Mouse (Mus musculus) kidney, embryonic 16.5 days (tissue): ENCODE data around the gene Arl8a. TPM values are rescaled to one million over a fixed set of nuclear protein-coding genes. Genes with fewer than 3 reads are reported as not detected.
"Not testable (repeated sequence)": the region's sequence is repeated elsewhere in the genome, so short reads cannot be mapped to it uniquely, and the experiment has no call there.

ENCODE experiments used
- ATAC-seq: fragments of 200-750 bp; cut with Nextera tagmentation; 2 replicates; pipeline ENCODE4 v1.8.0; 2017; ENCODE audit warnings: moderate TSS enrichment; ENCODE audit not compliant: low FRiP score, low TSS enrichment
- H3K27ac ChIP-seq: fragments of 300-500 bp; sonication (generic); 2 replicates; pipeline ENCODE4 v1.5.1; 2014; ENCODE audit warnings: low read length
- H3K27me3 ChIP-seq: fragments of 300-500 bp; sonication (generic); 2 replicates; pipeline ENCODE4 v1.6.1; 2014; ENCODE audit warnings: low read length, control low read depth, mixed read lengths; ENCODE audit not compliant: insufficient read depth
- H3K36me3 ChIP-seq: fragments of 300-500 bp; sonication (generic); 2 replicates; pipeline ENCODE4 v1.6.1; 2014; ENCODE audit warnings: low read length, control low read depth, mixed read lengths; ENCODE audit not compliant: insufficient read depth
- H3K4me1 ChIP-seq: fragments of 300-500 bp; sonication (generic); 2 replicates; pipeline ENCODE4 v1.6.1; 2014; ENCODE audit warnings: low read length, control low read depth, mixed read lengths; ENCODE audit not compliant: insufficient read depth
- H3K4me2 ChIP-seq: fragments of 300-500 bp; sonication (generic); replicated peaks from 2 replicates; pipeline ENCODE4 v1.6.1; 2014; ENCODE audit warnings: low read depth, low read length
- H3K4me3 ChIP-seq: fragments of 300-500 bp; sonication (generic); 2 replicates; pipeline ENCODE4 v1.5.1; 2014; ENCODE audit warnings: mild to moderate bottlenecking, low read length
- H3K9ac ChIP-seq: fragments of 300-500 bp; sonication (generic); replicated peaks from 2 replicates; pipeline ENCODE4 v1.6.1; 2014; ENCODE audit warnings: low read length
- H3K9me3 ChIP-seq: fragments of 300-500 bp; sonication (generic); 2 replicates; pipeline ENCODE4 v1.6.1; 2016; ENCODE audit warnings: low read length, control low read depth
- WGBS: fragments of 180-500 bp; shearing (Covaris S2); extraction: QIAGEN DNeasy Blood & Tissue Kit; methylation state at CpG from one replicate; pipeline ENCODE4 v1.1.7; 2014; 5-methylcytosine and 5-hydroxymethylcytosine counted together
- polyA plus RNA-seq: library from polyadenylated mRNA; unstranded; fragments of >200 nt; fragmentation: Nextera tagmentation; extraction: Ambion mirVana; gene quantifications from 2 replicates; pipeline ENCODE4 v1.2.1, GENCODE M21; 2015

The Arl8a gene
- polyA plus RNA-seq, 1 experiment from 2014 or later, result 46.7 TPM

GRCm38 (mm10) chr1:135178863-135179262 is 32.2 kb downstream of the Arl8a start:
- H3K9ac ChIP-seq, result no peak overlapping the region
- 0 out of 2 replicates have a peak, but pooled peaks cover 10% of the 10 kb centered on the region for H3K4me1 ChIP-seq
- H3K27me3 ChIP-seq, result no peaks in the 10 kb centered on the region
- no peak overlapping the region for H3K4me2 ChIP-seq
- no peak overlapping the region for H3K4me3 ChIP-seq
- H3K27ac ChIP-seq, result no peak overlapping the region
- 78% methylated on average over 7 of the region's 7 CpGs for WGBS
- H3K9me3 ChIP-seq, result no peaks in the 10 kb centered on the region
- no peak for ATAC-seq
- no peaks in the 10 kb centered on the region for H3K36me3 ChIP-seq

- no peaks in the 10 kb centered on the region for H3K36me3 ChIP-seq
- H3K4me1 ChIP-seq, result 0 out of 2 replicates have a peak, but pooled peaks cover 10% of the 10 kb centered on the region
- H3K9me3 ChIP-seq, result no peaks in the 10 kb centered on the region
- 70% methylated on average over 10 of the region's 10 CpGs for WGBS
- no peak overlapping the region for H3K9ac ChIP-seq
- no peak overlapping the region for H3K4me2 ChIP-seq
- no peak overlapping the region for H3K27ac ChIP-seq
- no peaks in the 10 kb centered on the region for H3K27me3 ChIP-seq
- H3K4me3 ChIP-seq, result no peak overlapping the region
- no peak; the same call in 1 of the 2 replicates for ATAC-seq
These were observed 34.2 kb downstream of the Arl8a start for GRCm38 (mm10) chr1:135180830-135181229.

GRCm38 (mm10) chr1:135181275-135181674 is 34.7 kb downstream of the Arl8a start:
- Histone ChIP-seq H3K4me3 (no peak overlapping the region), H3K4me1 (0 out of 2 replicates have a peak, but pooled peaks cover 10% of the 10 kb centered on the region), H3K9ac (no peak overlapping the region), H3K4me2 (no peak overlapping the region), H3K9me3 (no peaks in the 10 kb centered on the region), H3K27ac (no peak overlapping the region), H3K36me3 (no peaks in the 10 kb centered on the region), H3K27me3 (no peaks in the 10 kb centered on the region)
- ATAC-seq, result no peak
- 62% methylated on average over 4 of the region's 4 CpGs for WGBS

- no peaks in the 10 kb centered on the region for H3K36me3 ChIP-seq
- H3K27me3 ChIP-seq, result no peaks in the 10 kb centered on the region
- H3K27ac ChIP-seq, result no peak overlapping the region
- 0 out of 2 replicates have a peak, but pooled peaks cover 10% of the 10 kb centered on the region for H3K4me1 ChIP-seq
- no peak for ATAC-seq
- no peaks in the 10 kb centered on the region for H3K9me3 ChIP-seq
- WGBS, result 79% methylated on average over 8 of the region's 8 CpGs
- H3K4me3 ChIP-seq, result no peak overlapping the region
- no peak overlapping the region for H3K4me2 ChIP-seq
- no peak overlapping the region for H3K9ac ChIP-seq
These were observed 35.4 kb downstream of the Arl8a start for GRCm38 (mm10) chr1:135181880-135182623.

GRCm38 (mm10) chr1:135182975-135183374 is 36.4 kb downstream of the Arl8a start:
- Histone ChIP-seq H3K27me3 (no peaks in the 10 kb centered on the region), H3K9ac (no peak overlapping the region), H3K4me3 (no peak overlapping the region), H3K36me3 (no peaks in the 10 kb centered on the region), H3K27ac (no peak overlapping the region), H3K9me3 (no peaks in the 10 kb centered on the region), H3K4me1 (0 out of 2 replicates have a peak, but pooled peaks cover 10% of the 10 kb centered on the region), H3K4me2 (no peak overlapping the region)
- peak; percentile 55; the same call in 1 of the 2 replicates for ATAC-seq
- WGBS, result 72% methylated on average over 3 of the region's 3 CpGs

- peak; percentile 36; the same call in 1 of the 2 replicates for ATAC-seq
- Histone ChIP-seq H3K27me3 (no peaks in the 10 kb centered on the region), H3K4me1 (0 out of 2 replicates have a peak, but pooled peaks cover 10% of the 10 kb centered on the region), H3K36me3 (no peaks in the 10 kb centered on the region), H3K4me2 (no peak overlapping the region), H3K9ac (no peak overlapping the region), H3K27ac (no peak overlapping the region), H3K4me3 (no peak overlapping the region), H3K9me3 (no peaks in the 10 kb centered on the region)
- 48% methylated on average over 4 of the region's 4 CpGs for WGBS
These were observed 36.8 kb downstream of the Arl8a start for GRCm38 (mm10) chr1:135183448-135183847.

GRCm38 (mm10) chr1:135183941-135184570 is 37.4 kb downstream of the Arl8a start:
- Histone ChIP-seq H3K4me3 (no peak overlapping the region), H3K27ac (no peak overlapping the region), H3K9ac (no peak overlapping the region), H3K4me2 (no peak overlapping the region), H3K27me3 (no peaks in the 10 kb centered on the region), H3K4me1 (0 out of 2 replicates have a peak, but pooled peaks cover 10% of the 10 kb centered on the region), H3K9me3 (no peaks in the 10 kb centered on the region), H3K36me3 (no peaks in the 10 kb centered on the region)
- WGBS, result 57% methylated on average over 11 of the region's 11 CpGs
- ATAC-seq, result no peak

GRCm38 (mm10) chr1:135185936-135186335 is 39.3 kb downstream of the Arl8a start:
- H3K9me3 ChIP-seq, result no peaks in the 10 kb centered on the region
- no peak for ATAC-seq

GRCm38 (mm10) chr1:135186427-135186826 is 39.8 kb downstream of the Arl8a start:
- WGBS, result 48% methylated on average over 8 of the region's 8 CpGs
- Histone ChIP-seq H3K27ac (no peak overlapping the region), H3K4me1 (0 out of 2 replicates have a peak, but pooled peaks cover 10% of the 10 kb centered on the region), H3K9ac (no peak overlapping the region), H3K4me2 (no peak overlapping the region), H3K9me3 (no peaks in the 10 kb centered on the region), H3K27me3 (no peaks in the 10 kb centered on the region), H3K4me3 (no peak overlapping the region), H3K36me3 (no peaks in the 10 kb centered on the region)
- ATAC-seq, result no peak

More at GRCm38 (mm10) chr1:135185936-135186335, 39.3 kb downstream of the Arl8a start:
- H3K9ac ChIP-seq, result no peak overlapping the region
- 65% methylated on average over 5 of the region's 5 CpGs for WGBS
- no peaks in the 10 kb centered on the region for H3K36me3 ChIP-seq
- no peak overlapping the region for H3K27ac ChIP-seq
- no peak overlapping the region for H3K4me2 ChIP-seq
- H3K4me3 ChIP-seq, result no peak overlapping the region
- H3K4me1 ChIP-seq, result 0 out of 2 replicates have a peak, but pooled peaks cover 10% of the 10 kb centered on the region
- H3K27me3 ChIP-seq, result no peaks in the 10 kb centered on the region

GRCm38 (mm10) chr1:135187016-135187415 is 40.4 kb downstream of the Arl8a start:
- not testable (repeated sequence) for H3K4me2 ChIP-seq

More at GRCm38 (mm10) chr1:135187016-135187415, 40.4 kb downstream of the Arl8a start:
- not testable (repeated sequence) for H3K27ac ChIP-seq, H3K9ac ChIP-seq, H3K36me3 ChIP-seq, H3K9me3 ChIP-seq, H3K4me3 ChIP-seq, H3K4me1 ChIP-seq, H3K27me3 ChIP-seq, ATAC-seq
- 38% methylated on average over 2 of the region's 2 CpGs for WGBS
